Mouse (Mus musculus) c-Kit-positive CD71-positive TER-119-negative erythroid progenitor cells, embryonic 14.5 days (primary cell): Measurements from ENCODE around the gene Nup54.

Experiments used
- DNase-seq: peaks from one replicate; pipeline ENCODE4 v3.0.0-alpha.2; 2013; ENCODE audit warnings: low read depth

Gene Nup54

GRCm38 (mm10) chr5:92374721-92375142, 60.3 kb downstream of the Nup54 start:
- DNase-seq, result no peak

GRCm38 (mm10) chr5:92372605-92373004, 62.4 kb downstream of the Nup54 start:
- no peak for DNase-seq

- DNase-seq, result no peak
Observed at GRCm38 (mm10) chr5:92371361-92371976, 63.5 kb downstream of the Nup54 start.

GRCm38 (mm10) chr5:92370891-92371290, 64.1 kb downstream of the Nup54 start:
- no peak for DNase-seq

- no peak for DNase-seq
Observed at GRCm38 (mm10) chr5:92370392-92370791, 64.6 kb downstream of the Nup54 start.

- DNase-seq, result no peak
Observed at GRCm38 (mm10) chr5:92369151-92369994, 65.6 kb downstream of the Nup54 start.

- no peak for DNase-seq
Observed at GRCm38 (mm10) chr5:92368392-92368791, 66.6 kb downstream of the Nup54 start.

GRCm38 (mm10) chr5:92366565-92366964, 68.5 kb downstream of the Nup54 start:
- DNase-seq, result no peak
